Mouse (Mus musculus) Muller cell, postnatal 12 days (primary cell): Measurements from ENCODE around the gene Naglu.
A peak's percentile ranks its signal among the peaks of the same experiment; 100 is the strongest.

Experiments
- DNase-seq: peaks from one replicate; pipeline ENCODE4 v3.0.0-alpha.2; 2015; ENCODE audit errors: inconsistent ontology term

Gene Naglu

GRCm38 (mm10) chr11:101057860-101058259, 12.0 kb upstream of the Naglu start:
- peak; percentile 64 for DNase-seq

GRCm38 (mm10) chr11:101058726-101059125, 11.1 kb upstream of the Naglu start:
- no peak for DNase-seq

- DNase-seq = no peak
Observed at GRCm38 (mm10) chr11:101059473-101059872, 10.3 kb upstream of the Naglu start.

DNA sequence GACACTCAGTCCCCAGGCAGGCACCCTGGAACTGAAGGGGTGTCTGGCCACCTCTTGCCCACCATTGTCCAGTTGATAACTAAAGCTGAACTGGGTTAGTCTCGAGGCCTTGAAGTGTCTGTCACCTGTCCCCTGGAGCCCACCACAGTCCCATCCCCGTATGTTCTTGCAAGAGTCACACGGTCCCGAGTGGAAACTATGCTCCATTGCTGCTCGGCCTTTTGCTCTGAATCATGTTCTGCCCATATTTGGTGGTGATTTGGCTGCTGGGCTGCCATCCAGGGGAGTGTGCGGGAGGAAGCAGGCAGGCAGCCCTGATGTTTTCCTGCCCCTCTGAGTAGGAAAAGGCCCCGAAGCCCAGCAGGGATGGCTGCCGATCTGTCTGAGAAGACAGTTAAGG, 9.7 kb upstream of the Naglu start:
- DNase-seq = peak; percentile 88

GRCm38 (mm10) chr11:101061049-101061448, 8.8 kb upstream of the Naglu start:
- no peak for DNase-seq

DNA sequence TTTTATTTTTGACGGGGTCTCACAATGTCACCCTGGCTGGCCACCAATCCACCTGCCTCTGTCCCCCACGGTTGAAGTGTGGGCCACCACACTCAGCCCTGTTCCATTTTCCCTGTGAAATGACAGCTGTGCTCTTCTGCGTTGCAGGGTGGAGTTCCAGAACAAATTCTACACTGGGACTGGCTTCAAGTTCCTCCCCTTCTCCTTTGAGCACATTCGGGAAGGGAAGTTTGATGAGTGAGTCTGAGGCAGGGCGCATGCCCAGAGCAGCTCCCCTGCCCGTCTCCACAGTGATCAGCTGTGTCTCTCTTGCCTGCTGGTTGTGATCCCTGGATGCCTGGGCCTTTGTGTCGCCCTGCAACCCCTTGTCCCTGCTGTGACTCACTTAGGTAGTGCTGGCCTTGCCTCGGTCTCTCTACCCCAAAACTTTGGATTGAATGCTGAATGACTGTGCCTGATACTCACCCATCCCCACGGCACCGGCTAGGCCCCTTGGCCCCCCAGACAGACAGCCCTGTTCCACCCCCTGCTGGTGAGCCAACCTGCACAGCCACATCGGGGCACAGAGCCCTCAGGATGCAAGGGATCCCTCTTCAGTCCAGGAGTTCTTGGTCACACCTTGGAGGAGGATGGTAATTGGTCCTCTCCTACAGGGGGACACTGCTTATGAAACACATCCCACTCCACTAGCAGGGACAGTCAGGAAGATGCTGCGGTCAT, 7.5 kb upstream of the Naglu start:
- peak; percentile 50 for DNase-seq

GRCm38 (mm10) chr11:101062971-101063675, 6.7 kb upstream of the Naglu start:
- no peak for DNase-seq

GRCm38 (mm10) chr11:101063676-101064327, 6.0 kb upstream of the Naglu start:
- peak; percentile 67 for DNase-seq

DNA sequence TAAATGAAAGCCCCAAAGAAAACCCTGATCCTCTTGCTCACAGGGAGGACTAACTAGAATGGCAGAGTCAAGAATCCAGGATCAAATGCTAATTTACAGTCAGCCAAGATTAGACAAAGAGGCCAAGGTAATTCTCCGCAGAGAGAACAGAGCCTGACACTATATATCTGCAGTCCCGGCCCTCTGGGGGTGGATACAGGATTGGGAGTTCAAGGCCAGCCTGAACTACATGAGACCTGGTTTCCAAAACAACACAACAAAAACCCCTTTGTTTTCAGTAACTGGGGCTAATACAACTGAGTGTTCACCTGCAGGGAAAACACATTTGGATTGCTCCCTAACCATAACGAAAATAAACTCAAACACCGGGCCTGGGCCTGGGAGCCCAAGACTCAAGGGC, 5.3 kb upstream of the Naglu start:
- no peak for DNase-seq

DNA sequence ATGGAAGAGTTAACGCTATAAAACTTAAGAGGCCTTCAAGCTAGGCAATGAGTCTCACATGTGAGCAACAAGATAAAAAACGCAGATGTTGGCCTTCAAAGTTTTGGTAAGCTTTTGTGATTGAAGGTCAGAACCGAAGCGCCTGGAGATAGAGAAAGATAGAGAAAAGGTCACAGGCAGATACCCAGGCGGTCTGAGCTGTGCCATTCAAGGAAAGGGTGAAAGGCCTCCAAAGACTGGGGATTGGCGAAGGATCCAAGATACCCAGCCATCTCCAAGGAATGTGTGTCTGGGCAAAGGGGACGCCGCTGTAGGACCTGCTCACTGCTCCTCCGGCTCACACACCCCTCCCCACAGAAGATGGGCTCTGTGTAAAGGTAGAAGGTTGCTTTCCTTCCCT, 4.8 kb upstream of the Naglu start:
- no peak for DNase-seq

DNA sequence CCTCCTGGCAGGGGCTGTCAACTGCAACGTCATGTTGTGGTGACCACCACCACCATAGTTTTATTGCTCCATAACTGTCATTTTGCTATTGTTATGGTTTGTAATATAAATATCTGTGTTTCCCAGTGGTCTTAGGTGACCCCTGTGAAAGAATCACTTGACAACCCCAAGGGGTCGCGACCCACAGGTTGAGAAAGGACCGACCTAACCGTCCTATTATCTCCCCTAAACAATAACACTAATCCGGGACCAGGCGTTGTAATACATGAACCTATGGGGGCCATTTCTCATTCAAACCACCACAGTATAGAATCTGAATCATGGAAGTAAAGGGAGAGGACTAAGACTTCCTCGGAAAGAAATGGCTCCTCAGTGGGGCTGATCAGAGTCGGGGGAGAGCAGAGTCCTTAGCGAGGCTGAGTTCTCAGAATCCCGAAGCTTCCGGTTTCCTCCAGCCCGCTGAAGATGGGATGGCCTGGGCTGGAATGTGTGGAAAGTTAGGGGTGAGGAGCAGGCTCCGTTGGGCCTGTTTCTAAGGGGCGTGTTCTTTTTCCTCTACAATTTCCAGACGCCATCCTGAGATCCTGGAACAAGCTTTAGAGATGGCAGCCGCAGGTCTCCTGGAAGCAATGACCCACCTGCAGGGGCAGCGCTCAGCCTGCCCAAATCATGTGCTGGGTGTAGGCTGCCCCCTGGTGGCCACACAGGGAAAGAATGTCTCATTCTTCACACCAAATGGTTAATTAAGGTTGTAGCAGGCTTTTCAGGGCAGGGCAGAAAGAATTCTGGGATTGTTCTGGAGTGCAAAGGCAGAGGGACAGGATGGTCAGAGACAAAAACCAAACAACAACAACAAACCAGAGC, 3.0 kb upstream of the Naglu start:
- peak; percentile 83 for DNase-seq

- no peak for DNase-seq
Observed at GRCm38 (mm10) chr11:101070189-101070527, 346 bp downstream of the Naglu start.

- no peak for DNase-seq
Observed at GRCm38 (mm10) chr11:101070987-101071386, 1.2 kb downstream of the Naglu start.

DNA sequence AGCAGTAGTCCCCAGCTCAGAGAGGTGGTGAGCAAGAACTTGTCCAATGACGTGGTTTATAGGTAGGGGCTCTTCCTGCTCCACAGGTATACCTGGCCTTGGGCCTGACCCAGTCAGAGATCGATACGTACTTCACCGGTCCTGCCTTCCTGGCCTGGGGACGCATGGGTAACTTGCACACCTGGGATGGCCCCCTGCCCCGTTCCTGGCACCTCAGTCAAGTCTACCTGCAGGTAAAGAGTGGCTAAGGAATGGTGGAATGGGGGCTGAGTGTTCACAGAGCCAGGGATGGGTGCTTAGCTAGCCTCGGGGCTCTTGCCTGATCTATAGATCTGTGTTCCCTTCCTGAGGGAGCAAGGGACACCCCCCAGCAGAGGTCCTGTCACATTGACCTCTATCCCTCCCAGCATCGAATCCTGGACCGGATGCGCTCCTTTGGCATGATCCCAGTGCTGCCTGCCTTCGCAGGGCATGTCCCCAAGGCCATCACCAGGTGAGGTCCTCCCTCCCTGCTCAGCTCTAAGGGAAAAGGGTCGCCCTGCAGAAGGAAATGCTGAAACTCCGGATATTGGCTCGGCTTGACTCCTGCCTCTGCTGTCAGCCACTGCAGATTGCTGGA, 2.1 kb downstream of the Naglu start:
- no peak for DNase-seq

DNA sequence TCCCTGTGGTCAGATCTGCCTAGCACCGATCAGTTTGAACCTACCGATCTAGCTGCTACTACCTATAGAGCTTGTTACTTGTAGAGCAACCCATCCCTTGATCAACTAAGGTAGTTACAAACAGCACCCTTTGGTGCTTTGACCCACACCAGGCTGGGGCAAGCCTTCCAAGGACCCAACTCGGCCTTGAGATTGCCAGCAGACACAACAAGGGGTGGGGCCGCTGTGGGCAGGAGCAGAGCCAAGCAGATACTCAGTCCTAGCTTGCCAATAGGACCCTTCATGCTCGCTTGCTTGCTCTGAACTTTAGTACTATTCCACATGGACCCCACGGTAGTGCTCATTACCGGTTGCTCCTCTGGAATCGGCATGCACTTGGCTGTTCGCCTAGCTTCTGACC, 8.3 kb downstream of the Naglu start, which contains the start of gene Hsd17b1:
Gene Hsd17b1 (plus strand): TSS at position 291 of the 400 bp plus-strand sequence.
- DNase-seq = no peak

- DNase-seq = no peak
Observed at GRCm38 (mm10) chr11:101079746-101080145, 9.9 kb downstream of the Naglu start.

GRCm38 (mm10) chr11:101080421-101080820, 10.6 kb downstream of the Naglu start:
- no peak for DNase-seq

- no peak for DNase-seq
Observed at GRCm38 (mm10) chr11:101081659-101082058, 11.8 kb downstream of the Naglu start.

GRCm38 (mm10) chr11:101082208-101083082, 12.6 kb downstream of the Naglu start, which contains the start of gene Coasy:
Coasy (plus strand) TSS chr11:101082565.
- DNase-seq = peak; percentile 95

DNA sequence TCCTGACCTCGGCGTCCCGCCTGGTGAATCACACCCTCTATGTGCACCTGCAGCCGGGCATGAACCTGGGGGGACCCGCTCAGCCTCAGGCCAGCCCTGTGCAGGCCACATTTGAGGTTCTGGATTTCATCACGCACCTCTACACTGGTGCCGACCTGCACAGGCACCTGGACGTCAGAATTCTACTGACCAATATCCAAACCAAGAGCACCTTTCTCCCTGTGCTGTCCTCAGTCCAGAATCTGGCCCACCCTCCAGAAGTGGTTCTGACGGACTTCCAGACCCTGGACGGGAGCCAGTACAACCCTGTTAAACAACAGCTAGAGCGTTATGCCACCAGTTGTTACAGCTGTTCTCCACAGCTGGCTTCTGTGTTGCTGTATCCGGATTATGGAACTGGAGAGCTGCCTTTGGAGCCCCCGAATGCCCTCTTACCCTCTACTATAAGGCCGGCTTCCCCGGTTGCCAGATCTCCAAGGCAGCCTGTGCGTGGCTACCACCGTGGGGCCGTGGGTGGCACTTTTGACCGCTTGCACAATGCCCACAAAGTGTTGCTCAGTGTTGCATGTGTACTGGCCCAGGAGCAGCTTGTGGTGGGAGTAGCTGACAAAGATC, 13.4 kb downstream of the Naglu start:
- DNase-seq = no peak
